Mouse (Mus musculus) MEL (cell line): ENCODE measurements around the gene Fars2. TPM values are rescaled to one million over a fixed set of nuclear protein-coding genes. Genes with fewer than 3 reads are reported as not detected.

ENCODE experiments used
- DNase-seq: peaks from one replicate; pipeline ENCODE4 v3.0.0; 2011; ENCODE audit warnings: low read depth, low spot score
- H3K27ac ChIP-seq: 2 replicates; pipeline ENCODE4 v1.5.1; 2012; ENCODE audit warnings: low read depth, mild to moderate bottlenecking, control low read depth, low read length, moderate library complexity; ENCODE audit not compliant: control insufficient read depth
- H3K27me3 ChIP-seq, 2 experiments: fragments of 150-350 bp in 1 of 2; sonication (generic) in 1 of 2; 2 replicates each; pipeline ENCODE4 v1.6.1; 2012; ENCODE audit warnings: low read length in 2 of 2, mild to moderate bottlenecking in 2 of 2, improper control_type of control experiment in 1 of 2, moderate library complexity in 1 of 2; ENCODE audit not compliant: insufficient read depth in 2 of 2, control insufficient read depth in 1 of 2
- H3K36me3 ChIP-seq, 2 experiments: 2 replicates each; pipeline ENCODE4 v1.6.1; 2012 to 2014; ENCODE audit warnings: low read length in 2 of 2, improper control_type of control experiment in 1 of 2, inconsistent platforms in 1 of 2, mild to moderate bottlenecking in 1 of 2; ENCODE audit not compliant: insufficient read depth in 2 of 2, control insufficient read depth in 1 of 2
- H3K4me1 ChIP-seq, 2 experiments: fragments of 150-350 bp in 1 of 2; sonication (generic) in 1 of 2; 2 replicates each; pipeline ENCODE4 v1.6.1; 2012; ENCODE audit warnings: low read length in 2 of 2, improper control_type of control experiment in 1 of 2, mild to moderate bottlenecking in 1 of 2; ENCODE audit not compliant: insufficient read depth in 2 of 2, control insufficient read depth in 1 of 2
- H3K4me3 ChIP-seq, 2 experiments: fragments of 150-350 bp in 1 of 2; sonication (generic) in 1 of 2; 2 replicates each; pipeline ENCODE4 v1.5.1; 2012; ENCODE audit warnings: low read depth in 2 of 2, low read length in 2 of 2, mild to moderate bottlenecking in 2 of 2, moderate library complexity in 2 of 2, control low read depth in 1 of 2, improper control_type of control experiment in 1 of 2; ENCODE audit not compliant: control insufficient read depth in 1 of 2, insufficient read depth in 1 of 2
- H3K79me2 ChIP-seq: 2 replicates; pipeline ENCODE4 v1.6.1; 2012; ENCODE audit warnings: mild to moderate bottlenecking, low read length, moderate library complexity; ENCODE audit not compliant: control insufficient read depth, poor library complexity, insufficient read depth
- H3K9ac ChIP-seq: 2 replicates; pipeline ENCODE4 v1.6.1; 2012; ENCODE audit warnings: low read depth, mild to moderate bottlenecking, control low read depth, low read length, moderate library complexity; ENCODE audit not compliant: control insufficient read depth, poor library complexity, severe bottlenecking
- H3K9me3 ChIP-seq: fragments of 150-350 bp; sonication (generic); replicated peaks from 2 replicates; pipeline ENCODE4 v1.6.1; 2012; ENCODE audit warnings: mild to moderate bottlenecking, low read length, improper control_type of control experiment, moderate library complexity; ENCODE audit not compliant: insufficient read depth
- BHLHE40 ChIP-seq: IDR thresholded peaks from 2 replicates; pipeline ENCODE4 v1.6.1; 2012; ENCODE audit warnings: low read depth, mild to moderate bottlenecking, inconsistent platforms, low read length, improper control_type of control experiment, borderline replicate concordance
- GATA1 ChIP-seq: IDR thresholded peaks from 2 replicates; pipeline ENCODE4 v1.6.1; 2011; ENCODE audit warnings: low read depth, low read length, improper control_type of control experiment
- JUND ChIP-seq: IDR thresholded peaks from 2 replicates; pipeline ENCODE4 v1.6.1; 2011; ENCODE audit warnings: low read depth, mild to moderate bottlenecking, improper control_type of control experiment, low read length
- MAX ChIP-seq: IDR thresholded peaks from 2 replicates; pipeline ENCODE4 v1.6.1; 2011; ENCODE audit warnings: low read length, improper control_type of control experiment
- MAZ ChIP-seq: IDR thresholded peaks from 2 replicates; pipeline ENCODE4 v1.6.1; 2012; ENCODE audit warnings: low read depth, mild to moderate bottlenecking, inconsistent platforms, low read length, improper control_type of control experiment
- MXI1 ChIP-seq: IDR thresholded peaks from 2 replicates; pipeline ENCODE4 v1.6.1; 2011; ENCODE audit warnings: mild to moderate bottlenecking, low read depth, low read length, improper control_type of control experiment
- MYC ChIP-seq: IDR thresholded peaks from 2 replicates; pipeline ENCODE4 v1.6.1; 2011; ENCODE audit warnings: low read depth, mild to moderate bottlenecking, low read length, improper control_type of control experiment, moderate library complexity
- POLR2A ChIP-seq, 2 experiments: IDR thresholded peaks; 2 replicates each; pipeline ENCODE4 v1.6.1; 2011 to 2012; ENCODE audit warnings: low read length in 2 of 2, mild to moderate bottlenecking in 2 of 2, control low read depth in 1 of 2, improper control_type of control experiment in 1 of 2, low read depth in 1 of 2, moderate library complexity in 1 of 2; ENCODE audit not compliant: control insufficient read depth in 1 of 2, insufficient read depth in 1 of 2, poor library complexity in 1 of 2
- POLR2AphosphoS2 ChIP-seq: IDR thresholded peaks from 2 replicates; pipeline ENCODE4 v1.6.1; 2011; ENCODE audit warnings: low read length, improper control_type of control experiment
- POLR2AphosphoS5 ChIP-seq: IDR thresholded peaks from 2 replicates; pipeline ENCODE4 v1.6.1; 2012; ENCODE audit warnings: low read depth, borderline replicate concordance, mild to moderate bottlenecking, inconsistent platforms, low read length, moderate library complexity, mixed read lengths
- RAD21 ChIP-seq: IDR thresholded peaks from 2 replicates; pipeline ENCODE4 v1.6.1; 2011; ENCODE audit warnings: mild to moderate bottlenecking, low read depth, low read length, improper control_type of control experiment
- SIN3A ChIP-seq: IDR thresholded peaks from 2 replicates; pipeline ENCODE4 v1.6.1; 2012; ENCODE audit warnings: low read length, improper control_type of control experiment, inconsistent platforms
- SMC3 ChIP-seq: IDR thresholded peaks from 2 replicates; pipeline ENCODE4 v1.6.1; 2011; ENCODE audit warnings: low read depth, low read length, improper control_type of control experiment
- UBTF ChIP-seq: IDR thresholded peaks from 2 replicates; pipeline ENCODE4 v1.6.1; 2012; ENCODE audit warnings: low read depth, mild to moderate bottlenecking, inconsistent platforms, low read length, improper control_type of control experiment, moderate library complexity, borderline replicate concordance; ENCODE audit not compliant: insufficient read depth
- USF2 ChIP-seq, 2 experiments: IDR thresholded peaks; 2 replicates each; pipeline ENCODE4 v1.6.1; 2011 to 2012; ENCODE audit warnings: improper control_type of control experiment in 2 of 2, low read length in 2 of 2, borderline replicate concordance in 1 of 2, inconsistent platforms in 1 of 2, low read depth in 1 of 2, mild to moderate bottlenecking in 1 of 2; ENCODE audit not compliant: insufficient read depth in 1 of 2
- ZC3H11A ChIP-seq: IDR thresholded peaks from 2 replicates; pipeline ENCODE4 v1.6.1; 2012; ENCODE audit warnings: low read depth, mild to moderate bottlenecking, inconsistent platforms, low read length, improper control_type of control experiment
- ZKSCAN1 ChIP-seq: IDR thresholded peaks from 2 replicates; pipeline ENCODE4 v1.6.1; 2012; ENCODE audit warnings: low read depth, mild to moderate bottlenecking, inconsistent platforms, low read length, improper control_type of control experiment, moderate library complexity
- ZMIZ1 ChIP-seq: IDR thresholded peaks from 2 replicates; pipeline ENCODE4 v1.6.1; 2012; ENCODE audit warnings: low read depth, mild to moderate bottlenecking, inconsistent platforms, low read length, improper control_type of control experiment, moderate library complexity
- ZNF384 ChIP-seq: IDR thresholded peaks from 2 replicates; pipeline ENCODE4 v1.6.1; 2012; ENCODE audit warnings: low read depth, mild to moderate bottlenecking, inconsistent platforms, low read length, improper control_type of control experiment
- polyA plus RNA-seq, 2 experiments: library from polyadenylated mRNA; stranded (reverse) in 1 of 2; unstranded in 1 of 2; fragments of >175 nt in 1 of 2; fragments of >200 nt in 1 of 2; gene quantifications; 2 replicates each; pipeline versions ENCODE4 v1.2.1 to v1.2.4; 2012; ENCODE audit warnings: low replicate concordance in 2 of 2, low read depth in 1 of 2; ENCODE audit not compliant: insufficient read length in 2 of 2, insufficient read depth in 1 of 2, missing spikeins in 1 of 2
- total RNA-seq: library from RNA; depleted of rRNA; stranded (reverse); fragments of 300-350 nt; gene quantifications from 2 replicates; pipeline ENCODE4 v1.2.3, GENCODE M21; 2012

The Fars2 gene
- total and polyA plus RNA-seq, 3 experiments, result 32.6 to 39.2 TPM; not detected in 1

DNA sequence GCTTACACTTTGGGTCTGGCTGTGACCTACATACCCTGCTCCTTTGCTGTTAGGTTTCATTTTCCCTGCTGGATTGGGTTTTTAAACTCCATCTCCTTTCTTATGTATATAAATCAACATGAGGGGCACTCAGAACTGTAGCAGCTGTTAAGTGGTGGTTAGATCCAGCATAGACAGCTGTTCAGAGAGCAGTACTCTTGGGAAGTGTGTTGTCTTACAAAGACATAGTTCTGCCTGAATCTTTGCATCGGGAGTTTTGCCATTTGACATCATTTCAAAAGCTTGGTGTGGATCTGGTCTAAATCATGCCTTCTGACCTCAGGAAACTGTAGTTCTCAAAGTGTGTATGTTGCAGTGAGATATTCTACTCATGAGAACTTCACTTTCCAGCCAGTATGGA, 191.9 kb downstream of the Fars2 start:
- Histone ChIP-seq H3K79me2 (no peaks in the 10 kb centered on the region), H3K9ac (no peak overlapping the region), H3K27ac (no peak overlapping the region), H3K36me3 (no peaks in the 10 kb centered on the region), H3K9me3 (no peaks in the 10 kb centered on the region), H3K27me3 (no peaks in the 10 kb centered on the region), H3K4me3 (no peak overlapping the region), H3K4me1 (no peaks in the 10 kb centered on the region)
- DNase-seq, result no peak
- TF ChIP-seq ZNF384, result no peak
- TF ChIP-seq MYC, result no peak
- no peak for TF ChIP-seq POLR2A (IDR thresholded peaks at IDR 0.05; ENCODE audit: control insufficient read depth in 1 of 2, insufficient read depth in 1 of 2, low read depth in 1 of 2, low read length in 2 of 2, poor library complexity in 1 of 2)
- no peak for TF ChIP-seq MAX
- no peak for TF ChIP-seq ZKSCAN1
- TF ChIP-seq JUND, result no peak
- no peak for TF ChIP-seq RAD21
- no peak for TF ChIP-seq ZC3H11A
- no peak for TF ChIP-seq SMC3
- TF ChIP-seq UBTF, result no peak
- TF ChIP-seq GATA1, result no peak
- no peak for TF ChIP-seq SIN3A
- TF ChIP-seq POLR2AphosphoS5, result no peak
- TF ChIP-seq MAZ, result no peak
- TF ChIP-seq BHLHE40, result no peak

- no peaks in the 10 kb centered on the region for H3K27me3 ChIP-seq
- no peak for DNase-seq
- no peak for TF ChIP-seq BHLHE40
- TF ChIP-seq ZMIZ1, result no peak
- TF ChIP-seq POLR2AphosphoS2, result no peak
- no peak for TF ChIP-seq MXI1
- no peak for TF ChIP-seq USF2 (IDR thresholded peaks at IDR 0.05; ENCODE audit: borderline replicate concordance in 1 of 2, insufficient read depth in 1 of 2, low read depth in 1 of 2, low read length in 2 of 2)
- TF ChIP-seq SIN3A, result no peak
Observed at GRCm38 (mm10) chr13:36314218-36314617, 197.0 kb downstream of the Fars2 start.

More at GRCm38 (mm10) chr13:36314218-36314617, 197.0 kb downstream of the Fars2 start:
- Histone ChIP-seq H3K4me1 (no peaks in the 10 kb centered on the region), H3K79me2 (no peaks in the 10 kb centered on the region), H3K4me3 (no peak overlapping the region), H3K9me3 (no peaks in the 10 kb centered on the region), H3K27ac (no peak overlapping the region), H3K9ac (no peak overlapping the region), H3K36me3 (no peaks in the 10 kb centered on the region)
